Mouse (Mus musculus): Measurements from ENCODE around the gene Nenf. TPM values are rescaled to one million over a fixed set of nuclear protein-coding genes. Genes with fewer than 3 reads are reported as not detected.
A peak's percentile ranks its signal among the peaks of the same experiment; 100 is the strongest.

Nenf gene
- total RNA-seq, 2 experiments from 2014 or later, result 96.9 to 104 TPM

DNA sequence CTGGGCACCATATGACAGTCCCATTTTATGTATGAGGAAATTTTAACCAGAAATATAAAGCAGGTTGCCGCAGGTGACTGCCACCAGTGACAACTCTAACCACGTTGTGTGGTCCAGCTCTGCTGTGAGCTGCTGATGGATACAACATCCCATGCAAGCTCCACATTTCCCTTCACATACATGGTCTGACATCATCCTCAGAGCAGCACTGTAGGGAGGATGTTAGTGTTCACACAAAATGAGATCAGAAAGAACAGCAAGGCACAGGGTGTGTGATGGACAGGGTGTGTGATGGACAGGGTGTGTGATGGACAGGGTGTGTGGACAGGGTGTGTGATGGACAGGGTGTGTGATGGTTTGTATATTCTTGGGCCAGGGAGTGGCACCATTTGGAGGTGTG, 24.9 kb downstream of the Nenf start:
- intact Hi-C loops (cut with DNase I), result no loop called here
- DNase-seq, result no peak

- intact Hi-C loops (cut with DNase I), result no loop called here
- peak; percentile 61 to 75 for DNase-seq
These were observed 25.6 kb downstream of the Nenf start for GRCm38 (mm10) chr1:191292348-191292747.

- DNase-seq, result peak in 1 of 2 experiments; percentile 62
- intact Hi-C loops (cut with DNase I), result no loop called here
These were observed 29.2 kb downstream of the Nenf start for GRCm38 (mm10) chr1:191288762-191289161.

GRCm38 (mm10) chr1:191284502-191284901, 33.5 kb downstream of the Nenf start:
- no peak for DNase-seq
- intact Hi-C loops (cut with DNase I), result no loop called here

DNA sequence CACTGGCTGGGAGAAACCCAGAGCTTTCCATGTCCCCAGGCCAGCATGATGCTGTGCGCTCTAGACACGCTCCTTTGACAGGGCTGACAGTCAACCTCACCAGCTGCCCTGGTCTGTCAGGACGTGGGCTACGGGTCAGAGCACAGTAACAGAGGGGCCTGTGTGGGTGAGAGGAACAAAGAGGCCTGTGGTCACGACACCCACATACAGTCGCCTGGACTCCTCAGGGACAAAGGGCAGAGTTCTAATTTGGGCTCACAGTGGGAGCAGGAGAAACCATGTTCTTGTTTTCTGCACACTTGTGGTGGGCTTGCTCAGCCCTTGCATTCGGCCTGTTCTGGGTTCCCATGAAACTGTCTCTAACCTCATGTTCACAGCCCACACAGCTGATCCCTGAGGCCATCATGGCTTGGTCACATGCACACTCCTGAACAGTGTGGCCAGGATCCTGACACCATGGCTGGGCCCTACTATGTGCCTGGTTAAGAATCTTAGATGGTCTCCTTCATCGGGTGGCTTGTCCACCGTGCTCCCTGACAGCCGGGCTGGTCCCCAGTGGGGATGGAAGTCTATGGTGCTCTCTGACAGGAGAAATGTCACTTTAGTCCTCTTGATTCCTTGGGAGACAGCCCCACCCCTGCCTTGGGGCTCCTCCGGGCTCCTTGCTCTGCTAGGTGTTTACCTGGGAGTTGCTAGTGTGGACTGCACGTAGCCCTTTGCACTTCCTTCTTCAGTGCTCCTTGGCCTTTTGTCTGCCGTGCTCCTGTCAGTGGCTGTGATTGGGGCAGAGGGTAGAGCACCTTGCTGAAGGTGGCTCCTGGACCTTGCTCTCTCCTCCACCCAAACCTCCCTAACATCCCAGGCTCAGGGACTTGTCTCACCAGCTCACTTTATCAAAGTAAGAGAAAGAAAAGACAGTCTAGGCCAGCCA, 34.6 kb downstream of the Nenf start:
- intact Hi-C loops (cut with DNase I), result no loop called here

GRCm38 (mm10) chr1:191282319-191282718, 35.7 kb downstream of the Nenf start:
- intact Hi-C loops (cut with DNase I), result no loop called here
- no peak for DNase-seq

More for the DNA sequence above, 34.6 kb downstream of the Nenf start:
- DNase-seq, result no peak

GRCm38 (mm10) chr1:191281171-191281570, 36.8 kb downstream of the Nenf start:
- intact Hi-C loops (cut with DNase I), result no loop called here
- no peak for DNase-seq

- no peak for DNase-seq
- intact Hi-C loops (cut with DNase I), result loop anchor here (10.0 kb wide), 1 partner anchor 334 kb away; no protein-coding TSS in a partner anchor
These were observed 39.7 kb downstream of the Nenf start for GRCm38 (mm10) chr1:191278324-191278723.

- DNase-seq, result no peak
These were observed 40.4 kb downstream of the Nenf start for GRCm38 (mm10) chr1:191277549-191278059.

DNA sequence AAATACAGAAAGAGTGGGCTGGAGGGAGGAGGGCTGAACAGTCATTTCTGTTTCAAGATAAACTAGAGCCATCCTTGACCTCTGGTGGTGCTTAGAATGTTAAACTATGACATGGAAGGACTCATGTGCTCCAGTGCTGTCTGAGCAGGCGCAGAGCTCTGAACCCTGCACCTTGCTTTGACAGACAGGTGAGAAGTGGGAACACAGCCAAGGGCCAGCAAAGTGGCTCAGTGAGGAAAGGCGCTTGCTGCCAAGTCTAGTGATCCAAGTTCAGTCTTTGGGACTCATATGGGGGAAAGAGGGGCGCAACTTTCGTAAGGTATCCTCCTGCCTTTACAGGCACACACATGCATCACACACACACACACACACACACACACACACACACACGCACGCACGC, 41.8 kb downstream of the Nenf start:
- intact Hi-C loops (cut with DNase I), result loop anchor here (10.0 kb wide), 1 partner anchor 331 kb away; no protein-coding TSS in a partner anchor
- no peak for DNase-seq

More at GRCm38 (mm10) chr1:191277549-191278059, 40.4 kb downstream of the Nenf start:
- intact Hi-C loops (cut with DNase I), result loop anchor here (10.0 kb wide), 1 partner anchor 333 kb away; no protein-coding TSS in a partner anchor

DNA sequence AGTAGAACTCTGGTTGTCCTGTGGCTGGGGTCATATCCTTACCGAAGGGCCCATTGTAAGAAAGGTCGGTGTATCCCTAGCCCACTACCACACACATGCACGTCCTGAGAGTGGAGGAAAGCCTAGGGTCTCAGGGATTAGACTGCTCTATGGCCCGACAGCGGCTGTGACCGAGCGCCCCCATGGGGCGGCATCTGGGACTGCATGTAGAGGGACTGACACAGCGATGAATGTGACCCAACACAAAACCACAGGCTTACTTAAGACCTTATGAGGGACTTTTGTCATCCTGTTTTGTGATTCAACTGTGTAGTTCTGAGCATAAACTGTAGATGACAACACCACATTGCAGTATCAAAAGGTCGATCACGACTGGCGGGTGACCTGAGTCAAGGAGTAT, 42.5 kb downstream of the Nenf start:
- intact Hi-C loops (cut with DNase I), result loop anchor here (2.0 to 10.0 kb wide), 2 partner anchors 123 to 331 kb away; no protein-coding TSS in a partner anchor
- peak; percentile 83 to 88 for DNase-seq

- intact Hi-C loops (cut with DNase I), result loop anchor here (5.0 to 10.0 kb wide), 2 partner anchors 90 to 328 kb away; no protein-coding TSS in a partner anchor
- DNase-seq, result no peak
These were observed 45.3 kb downstream of the Nenf start for GRCm38 (mm10) chr1:191272660-191273059.

GRCm38 (mm10) chr1:191269648-191269952, 48.4 kb downstream of the Nenf start:
- peak in 1 of 2 experiments; percentile 11 for DNase-seq
- intact Hi-C loops (cut with DNase I), result no loop called here

- no peak for DNase-seq
- intact Hi-C loops (cut with DNase I), result no loop called here
These were observed 49.0 kb downstream of the Nenf start for GRCm38 (mm10) chr1:191268797-191269647.

- intact Hi-C loops (cut with DNase I), result no loop called here
- DNase-seq, result no peak
These were observed 50.1 kb downstream of the Nenf start for GRCm38 (mm10) chr1:191267856-191268255.

DNA sequence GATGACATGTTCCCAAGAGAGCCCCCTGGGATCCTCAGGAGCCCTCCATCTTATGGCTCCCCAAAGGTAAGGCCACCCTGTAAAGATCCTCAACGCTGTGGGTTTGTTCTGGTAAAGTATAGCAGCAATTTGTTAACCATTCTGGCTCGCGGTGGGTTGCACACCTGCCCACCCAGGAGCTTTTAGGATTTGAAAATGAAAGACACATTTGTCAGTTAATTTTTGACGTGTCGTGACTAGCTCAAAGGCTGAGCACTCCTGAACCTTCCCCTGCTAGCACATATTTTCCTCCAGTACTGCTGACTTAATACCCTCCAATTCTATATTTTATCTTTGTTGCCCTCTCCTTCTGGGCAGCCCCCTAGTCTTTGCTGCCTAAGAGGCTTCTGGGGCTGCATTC, 50.8 kb downstream of the Nenf start:
- intact Hi-C loops (cut with DNase I), result no loop called here
- no peak for DNase-seq

DNA sequence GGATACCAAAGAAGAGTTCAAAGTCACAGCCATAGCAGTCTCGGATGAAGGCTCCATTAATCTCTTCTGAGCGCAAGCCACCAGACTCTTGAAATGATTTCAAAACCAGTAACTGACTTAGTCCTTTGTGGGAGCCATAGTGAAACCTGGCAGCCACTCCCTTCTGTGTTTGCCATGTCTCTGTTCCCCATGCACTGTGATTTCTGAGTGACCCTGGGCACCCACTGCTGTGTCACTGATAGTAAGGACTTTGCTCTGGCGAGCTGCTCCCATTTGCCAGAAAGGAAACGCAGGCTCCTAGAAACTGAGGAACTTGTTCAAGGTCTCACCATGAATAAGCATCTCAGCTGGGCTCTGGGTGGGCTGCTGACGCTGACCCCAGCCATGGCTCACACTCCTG, 54.5 kb downstream of the Nenf start:
- no peak for DNase-seq
- intact Hi-C loops (cut with DNase I), result no loop called here

- intact Hi-C loops (cut with DNase I), result no loop called here
- no peak for DNase-seq
These were observed 56.1 kb downstream of the Nenf start for GRCm38 (mm10) chr1:191261861-191262260.

DNA sequence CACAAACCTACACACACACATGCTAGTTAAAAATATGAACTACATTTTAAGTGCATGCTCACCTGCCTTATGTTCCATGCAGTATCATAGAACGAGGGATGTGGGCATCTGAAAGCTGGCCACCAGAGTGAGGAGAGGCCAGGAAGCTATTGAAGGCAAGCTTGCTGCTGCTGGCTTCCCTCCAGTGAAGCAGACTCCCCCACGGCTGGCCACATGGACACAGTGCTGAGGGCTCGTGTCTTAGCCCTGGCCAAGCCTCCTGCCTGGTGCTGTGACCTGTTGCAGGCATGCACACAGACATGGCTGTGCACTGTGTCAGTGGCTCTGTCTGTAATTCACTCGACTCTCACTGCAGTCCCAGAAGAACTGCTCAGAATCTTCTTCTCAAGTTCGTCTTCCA, 58.3 kb downstream of the Nenf start:
- DNase-seq, result no peak
- intact Hi-C loops (cut with DNase I), result no loop called here

GRCm38 (mm10) chr1:191259121-191259520, 58.9 kb downstream of the Nenf start:
- no peak for DNase-seq
- intact Hi-C loops (cut with DNase I), result no loop called here

DNA sequence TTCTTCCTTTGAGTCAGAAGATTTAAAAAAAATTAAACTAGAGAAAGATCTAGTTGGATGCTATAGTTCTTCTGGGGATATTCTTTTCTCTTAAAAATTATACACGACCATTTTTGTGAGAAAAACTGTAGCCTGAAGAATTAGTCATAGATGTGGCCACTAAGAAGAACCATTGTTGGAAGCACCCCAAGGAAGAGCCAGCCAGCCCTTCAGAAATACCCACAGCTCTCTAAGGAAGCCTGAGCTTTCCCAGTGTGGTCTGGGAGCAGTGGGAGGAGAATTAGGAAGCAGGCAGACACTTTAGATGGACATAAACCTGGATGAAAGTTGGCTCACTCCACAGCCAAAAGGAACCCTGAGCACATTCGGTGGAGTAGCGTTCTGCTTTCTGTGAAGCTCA, 59.5 kb downstream of the Nenf start:
- DNase-seq, result no peak
- intact Hi-C loops (cut with DNase I), result no loop called here

All from heart, postnatal 14 days (tissue).